Mouse (Mus musculus) testis, adult 2 months (tissue): Measurements from ENCODE around the gene Atp2b2. TPM values are rescaled to one million over a fixed set of nuclear protein-coding genes. Genes with fewer than 3 reads are reported as not detected.

Experiments
- H3K27ac ChIP-seq: fragments of 200-500 bp; 2 replicates; pipeline ENCODE4 v1.5.1; 2012; ENCODE audit warnings: low read depth, low read length; ENCODE audit not compliant: control insufficient read depth, insufficient read depth
- H3K27me3 ChIP-seq: fragments of 200-500 bp; 2 replicates; pipeline ENCODE4 v1.6.1; 2012; ENCODE audit warnings: mild to moderate bottlenecking, low read length, moderate library complexity; ENCODE audit not compliant: control insufficient read depth, insufficient read depth
- H3K36me3 ChIP-seq: fragments of 200-500 bp; 2 replicates; pipeline ENCODE4 v1.6.1; 2012; ENCODE audit warnings: mild to moderate bottlenecking, low read length; ENCODE audit not compliant: control insufficient read depth, insufficient read depth
- H3K4me1 ChIP-seq: fragments of 200-500 bp; 2 replicates; pipeline ENCODE4 v1.6.1; 2012; ENCODE audit warnings: low read length; ENCODE audit not compliant: control insufficient read depth, insufficient read depth
- H3K4me3 ChIP-seq: fragments of 200-500 bp; 2 replicates; pipeline ENCODE4 v1.5.1; 2012; ENCODE audit warnings: low read depth, mild to moderate bottlenecking, low read length, moderate library complexity, mixed read lengths; ENCODE audit not compliant: control insufficient read depth
- CTCF ChIP-seq: fragments of 200-500 bp; IDR thresholded peaks from 2 replicates; pipeline ENCODE4 v1.5.1; 2012; ENCODE audit warnings: low read depth, mild to moderate bottlenecking, inconsistent platforms, low read length, moderate library complexity; ENCODE audit not compliant: control insufficient read depth, insufficient read depth, insufficient replicate concordance
- POLR2A ChIP-seq: fragments of 200-500 bp; IDR thresholded peaks from 2 replicates; pipeline ENCODE4 v1.6.1; 2012; ENCODE audit warnings: low read depth, mild to moderate bottlenecking, inconsistent platforms, low read length, moderate library complexity; ENCODE audit not compliant: control insufficient read depth
- polyA plus RNA-seq: library from polyadenylated mRNA; depleted of rRNA; stranded (reverse); fragments of >200 nt; gene quantifications from 2 replicates; pipeline ENCODE4 v1.2.3, GENCODE M21; 2012

Atp2b2 gene
- polyA plus RNA-seq, 1 experiment, result 0.85 TPM

GRCm38 (mm10) chr6:113862955-113863354 is 179.5 kb downstream of the Atp2b2 start:
- H3K4me1 ChIP-seq, result no peaks in the 10 kb centered on the region
- TF ChIP-seq CTCF, result no peak
- TF ChIP-seq POLR2A, result no peak
- H3K27ac ChIP-seq, result no peak overlapping the region
- H3K36me3 ChIP-seq, result no peaks in the 10 kb centered on the region
- H3K27me3 ChIP-seq, result no peaks in the 10 kb centered on the region
- H3K4me3 ChIP-seq, result no peak overlapping the region

GRCm38 (mm10) chr6:113861938-113862337 is 180.5 kb downstream of the Atp2b2 start:
- H3K27ac ChIP-seq, result no peak overlapping the region
- TF ChIP-seq POLR2A (no peak), CTCF (no peak)
- no peaks in the 10 kb centered on the region for H3K4me1 ChIP-seq
- H3K36me3 ChIP-seq, result no peaks in the 10 kb centered on the region
- H3K27me3 ChIP-seq, result no peaks in the 10 kb centered on the region
- H3K4me3 ChIP-seq, result no peak overlapping the region

- Histone ChIP-seq H3K4me1 (no peaks in the 10 kb centered on the region), H3K27ac (no peak overlapping the region), H3K27me3 (no peaks in the 10 kb centered on the region), H3K4me3 (no peak overlapping the region), H3K36me3 (no peaks in the 10 kb centered on the region)
- TF ChIP-seq POLR2A, result no peak
- no peak for TF ChIP-seq CTCF
Measured at GRCm38 (mm10) chr6:113861375-113861770, 181.0 kb downstream of the Atp2b2 start.

GRCm38 (mm10) chr6:113860735-113861374 is 181.6 kb downstream of the Atp2b2 start:
- no peaks in the 10 kb centered on the region for H3K36me3 ChIP-seq
- H3K4me3 ChIP-seq, result no peak overlapping the region
- H3K27me3 ChIP-seq, result no peaks in the 10 kb centered on the region
- no peaks in the 10 kb centered on the region for H3K4me1 ChIP-seq
- no peak overlapping the region; the same call in 1 of the 2 replicates for H3K27ac ChIP-seq
- TF ChIP-seq CTCF (no peak), POLR2A (peak; percentile 48)

GRCm38 (mm10) chr6:113860023-113860734 is 182.2 kb downstream of the Atp2b2 start:
- Histone ChIP-seq H3K36me3 (no peaks in the 10 kb centered on the region), H3K4me3 (no peak overlapping the region), H3K27me3 (no peaks in the 10 kb centered on the region), H3K27ac (no peak overlapping the region; the same call in 1 of the 2 replicates), H3K4me1 (no peaks in the 10 kb centered on the region)
- no peak for TF ChIP-seq CTCF
- no peak for TF ChIP-seq POLR2A

GRCm38 (mm10) chr6:113858317-113858716 is 184.1 kb downstream of the Atp2b2 start:
- Histone ChIP-seq H3K36me3 (no peaks in the 10 kb centered on the region), H3K4me1 (no peaks in the 10 kb centered on the region), H3K27ac (no peak overlapping the region), H3K27me3 (no peaks in the 10 kb centered on the region), H3K4me3 (no peak overlapping the region)
- TF ChIP-seq POLR2A (no peak), CTCF (no peak)

GRCm38 (mm10) chr6:113857310-113857873 is 185.0 kb downstream of the Atp2b2 start:
- no peak for TF ChIP-seq POLR2A
- no peak for TF ChIP-seq CTCF

More at GRCm38 (mm10) chr6:113857310-113857873, 185.0 kb downstream of the Atp2b2 start:
- no peaks in the 10 kb centered on the region for H3K4me1 ChIP-seq
- H3K27me3 ChIP-seq, result no peaks in the 10 kb centered on the region
- H3K4me3 ChIP-seq, result no peak overlapping the region
- H3K36me3 ChIP-seq, result no peaks in the 10 kb centered on the region
- no peak overlapping the region for H3K27ac ChIP-seq
